Mouse (Mus musculus) lung, embryonic 15.5 days (tissue): ENCODE measurements at regions not wholly inside any gene's neighbourhood (a gene's known extent, or its start where the extent isn't known, plus 50 kb on each side); places are given as distances from the start of the nearest gene placed in this dataset.
A peak's percentile ranks its signal among the peaks of the same experiment; 100 is the strongest.

Experiments used
- ATAC-seq: fragments of 200-750 bp; cut with Nextera tagmentation; 2 replicates; pipeline ENCODE4 v1.8.0; 2017; ENCODE audit warnings: moderate number of reproducible peaks, borderline replicate concordance; ENCODE audit not compliant: low FRiP score, low TSS enrichment; ENCODE audit errors: extremely low read depth
- H3K27ac ChIP-seq: fragments of 300-500 bp; sonication (generic); 2 replicates; pipeline ENCODE4 v1.5.1; 2015; ENCODE audit warnings: moderate library complexity, mild to moderate bottlenecking, inconsistent platforms
- H3K27me3 ChIP-seq: fragments of 300-500 bp; sonication (generic); 2 replicates; pipeline ENCODE4 v1.6.1; 2015; ENCODE audit warnings: inconsistent platforms
- H3K36me3 ChIP-seq: fragments of 300-500 bp; sonication (generic); 2 replicates; pipeline ENCODE4 v1.6.1; 2015; ENCODE audit warnings: inconsistent platforms
- H3K4me1 ChIP-seq: fragments of 300-500 bp; sonication (generic); 2 replicates; pipeline ENCODE4 v1.6.1; 2015; ENCODE audit warnings: inconsistent platforms
- H3K4me2 ChIP-seq: fragments of 300-500 bp; sonication (generic); 2 replicates; pipeline ENCODE4 v1.6.1; 2015; ENCODE audit warnings: inconsistent platforms, mild to moderate bottlenecking, moderate library complexity
- H3K4me3 ChIP-seq: fragments of 300-500 bp; sonication (generic); 2 replicates; pipeline ENCODE4 v1.5.1; 2015; ENCODE audit warnings: mild to moderate bottlenecking, inconsistent platforms
- H3K9ac ChIP-seq: fragments of 300-500 bp; sonication (generic); 2 replicates; pipeline ENCODE4 v1.6.1; 2015; ENCODE audit warnings: inconsistent platforms
- H3K9me3 ChIP-seq: fragments of 300-500 bp; sonication (generic); 2 replicates; pipeline ENCODE4 v1.6.1; 2016; ENCODE audit warnings: inconsistent platforms
- WGBS: fragments of 180-500 bp; shearing (Covaris S2); methylation state at CpG from one replicate; pipeline ENCODE4 v1.1.7; 2015; 5-methylcytosine and 5-hydroxymethylcytosine counted together

GRCm38 (mm10) chr9:52371296-52371695 is 202.9 kb upstream of the Zc3h12c start:
- Histone ChIP-seq H3K36me3 (no peaks in the 10 kb centered on the region), H3K27ac (no peak overlapping the region), H3K9me3 (no peaks in the 10 kb centered on the region), H3K4me3 (no peak overlapping the region), H3K4me1 (no peaks in the 10 kb centered on the region), H3K27me3 (no peaks in the 10 kb centered on the region), H3K4me2 (no peak overlapping the region), H3K9ac (no peak overlapping the region)
- 90% methylated on average over 1 of the region's 1 CpGs for WGBS
- no peak for ATAC-seq

GRCm38 (mm10) chr9:52368911-52369310 is 200.5 kb upstream of the Zc3h12c start:
- no peaks in the 10 kb centered on the region for H3K27me3 ChIP-seq
- no peaks in the 10 kb centered on the region for H3K4me1 ChIP-seq
- H3K27ac ChIP-seq: no peak overlapping the region
- H3K4me2 ChIP-seq: no peak overlapping the region
- H3K36me3 ChIP-seq: no peaks in the 10 kb centered on the region
- no peak overlapping the region for H3K4me3 ChIP-seq
- H3K9me3 ChIP-seq: no peaks in the 10 kb centered on the region
- WGBS: 77% methylated on average over 9 of the region's 9 CpGs
- no peak overlapping the region for H3K9ac ChIP-seq
- no peak for ATAC-seq

GRCm38 (mm10) chr9:52368080-52368479 is 199.7 kb upstream of the Zc3h12c start:
- H3K27ac ChIP-seq: no peak overlapping the region
- H3K4me3 ChIP-seq: no peak overlapping the region
- H3K4me2 ChIP-seq: no peak overlapping the region
- H3K9me3 ChIP-seq: no peaks in the 10 kb centered on the region
- WGBS: 68% methylated on average over 3 of the region's 3 CpGs
- no peaks in the 10 kb centered on the region for H3K4me1 ChIP-seq
- no peaks in the 10 kb centered on the region for H3K36me3 ChIP-seq
- ATAC-seq: no peak
- H3K9ac ChIP-seq: no peak overlapping the region
- no peaks in the 10 kb centered on the region for H3K27me3 ChIP-seq

GRCm38 (mm10) chr9:52366046-52366445 is 197.7 kb upstream of the Zc3h12c start:
- Histone ChIP-seq H3K36me3 (no peaks in the 10 kb centered on the region), H3K9me3 (no peaks in the 10 kb centered on the region), H3K27me3 (no peaks in the 10 kb centered on the region), H3K4me3 (no peak overlapping the region), H3K4me1 (no peaks in the 10 kb centered on the region), H3K9ac (no peak overlapping the region), H3K27ac (no peak overlapping the region), H3K4me2 (no peak overlapping the region)
- no peak for ATAC-seq
- 61% methylated on average over 9 of the region's 9 CpGs for WGBS

GRCm38 (mm10) chr9:52361599-52361998 is 193.2 kb upstream of the Zc3h12c start:
- Histone ChIP-seq H3K36me3 (no peaks in the 10 kb centered on the region), H3K27ac (no peak overlapping the region), H3K9me3 (no peaks in the 10 kb centered on the region), H3K4me1 (no peaks in the 10 kb centered on the region), H3K4me2 (no peak overlapping the region), H3K9ac (no peak overlapping the region), H3K4me3 (no peak overlapping the region), H3K27me3 (no peaks in the 10 kb centered on the region)
- no peak for ATAC-seq
- 73% methylated on average over 2 of the region's 2 CpGs for WGBS

DNA sequence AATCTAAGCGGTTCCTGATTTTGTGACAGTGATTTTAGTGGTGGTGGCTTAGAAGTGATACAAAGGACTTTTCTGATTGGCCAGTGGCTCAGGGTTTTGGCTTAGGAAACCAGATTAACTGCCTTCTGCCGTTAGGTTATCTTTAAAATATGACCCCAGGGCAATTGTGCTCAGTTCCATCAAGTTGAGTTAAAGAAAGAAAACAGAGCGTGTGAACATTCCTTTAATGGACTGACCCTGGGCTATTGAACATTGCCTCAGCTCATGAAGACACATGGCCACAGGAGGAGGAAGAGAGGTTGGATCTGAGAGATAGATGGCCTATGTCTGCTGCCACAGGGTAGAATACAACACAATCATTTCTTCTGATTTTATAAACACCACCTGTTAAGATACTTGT is 191.0 kb upstream of the Zc3h12c start:
- H3K9ac ChIP-seq: no peak overlapping the region
- H3K27me3 ChIP-seq: no peaks in the 10 kb centered on the region
- H3K27ac ChIP-seq: no peak overlapping the region
- no peak for ATAC-seq
- no peak overlapping the region for H3K4me2 ChIP-seq
- WGBS: 60% methylated on average over 3 of the region's 3 CpGs
- H3K4me3 ChIP-seq: no peak overlapping the region
- H3K36me3 ChIP-seq: no peaks in the 10 kb centered on the region
- H3K9me3 ChIP-seq: no peaks in the 10 kb centered on the region
- no peaks in the 10 kb centered on the region; the same call in 1 of the 2 replicates for H3K4me1 ChIP-seq

- Histone ChIP-seq H3K36me3 (no peaks in the 10 kb centered on the region), H3K27me3 (no peaks in the 10 kb centered on the region), H3K9ac (no peak overlapping the region), H3K9me3 (no peaks in the 10 kb centered on the region), H3K4me1 (no peaks in the 10 kb centered on the region; the same call in 1 of the 2 replicates), H3K4me3 (no peak overlapping the region), H3K27ac (no peak overlapping the region), H3K4me2 (no peak overlapping the region)
- no peak; the same call in 1 of the 2 replicates for ATAC-seq
- WGBS: 47% methylated on average over 3 of the region's 3 CpGs
Observed at GRCm38 (mm10) chr9:52356549-52356948, 188.2 kb upstream of the Zc3h12c start.

GRCm38 (mm10) chr9:52355187-52355982 is 187.0 kb upstream of the Zc3h12c start:
- Histone ChIP-seq H3K4me2 (no peak overlapping the region), H3K9me3 (no peaks in the 10 kb centered on the region), H3K27me3 (no peaks in the 10 kb centered on the region), H3K36me3 (no peaks in the 10 kb centered on the region), H3K9ac (no peak overlapping the region), H3K4me3 (no peak overlapping the region), H3K27ac (no peak overlapping the region), H3K4me1 (no peaks in the 10 kb centered on the region; the same call in 1 of the 2 replicates)
- no peak for ATAC-seq
- 46% methylated on average over 10 of the region's 10 CpGs for WGBS

GRCm38 (mm10) chr9:52348536-52349527 is 180.5 kb upstream of the Zc3h12c start:
- Histone ChIP-seq H3K4me1 (no peaks in the 10 kb centered on the region), H3K36me3 (no peaks in the 10 kb centered on the region), H3K4me3 (no peak overlapping the region), H3K9me3 (no peaks in the 10 kb centered on the region), H3K27ac (no peak overlapping the region), H3K4me2 (no peak overlapping the region), H3K27me3 (no peaks in the 10 kb centered on the region), H3K9ac (no peak overlapping the region)
- no peak for ATAC-seq
- 82% methylated on average over 7 of the region's 7 CpGs for WGBS

DNA sequence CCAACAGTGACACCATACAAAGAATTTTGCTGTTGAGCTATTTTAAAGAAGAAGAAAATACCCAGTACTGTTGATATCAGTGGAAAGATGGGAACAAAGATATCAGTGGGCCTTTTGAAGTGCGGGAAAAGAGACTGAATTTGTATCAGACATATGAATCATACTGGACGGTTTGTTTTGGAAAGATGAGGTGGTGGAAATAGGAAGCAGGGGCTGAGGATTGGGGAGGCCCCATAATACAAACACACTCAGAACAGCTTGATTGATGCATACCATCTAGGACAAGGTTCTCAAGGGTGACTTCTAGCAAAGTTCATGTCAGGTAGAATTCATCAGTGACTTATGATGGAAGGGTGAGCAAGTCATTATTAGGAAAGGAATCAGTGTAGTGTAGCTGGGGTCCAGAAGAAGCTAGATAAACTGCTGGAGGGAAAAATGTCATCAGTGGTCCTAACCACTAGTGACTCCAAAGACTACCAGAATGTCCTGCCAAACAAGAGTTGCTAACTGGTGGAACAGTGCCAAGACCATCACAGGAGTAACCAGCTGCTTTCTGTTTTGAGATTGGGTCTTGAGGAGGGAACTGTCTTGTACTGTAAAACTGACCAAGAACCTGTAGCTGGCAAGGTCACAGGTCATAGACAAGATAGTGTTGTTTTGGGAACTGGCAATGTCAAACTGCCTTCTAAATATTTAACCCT is 176.0 kb upstream of the Zc3h12c start:
- Histone ChIP-seq H3K4me2 (no peak overlapping the region), H3K27me3 (no peaks in the 10 kb centered on the region), H3K4me1 (no peaks in the 10 kb centered on the region), H3K9me3 (no peaks in the 10 kb centered on the region), H3K27ac (no peak overlapping the region), H3K9ac (no peak overlapping the region), H3K4me3 (no peak overlapping the region), H3K36me3 (no peaks in the 10 kb centered on the region)
- WGBS: 23% methylated on average over 2 of the region's 2 CpGs
- ATAC-seq: peak; percentile 62; the same call in 1 of the 2 replicates

DNA sequence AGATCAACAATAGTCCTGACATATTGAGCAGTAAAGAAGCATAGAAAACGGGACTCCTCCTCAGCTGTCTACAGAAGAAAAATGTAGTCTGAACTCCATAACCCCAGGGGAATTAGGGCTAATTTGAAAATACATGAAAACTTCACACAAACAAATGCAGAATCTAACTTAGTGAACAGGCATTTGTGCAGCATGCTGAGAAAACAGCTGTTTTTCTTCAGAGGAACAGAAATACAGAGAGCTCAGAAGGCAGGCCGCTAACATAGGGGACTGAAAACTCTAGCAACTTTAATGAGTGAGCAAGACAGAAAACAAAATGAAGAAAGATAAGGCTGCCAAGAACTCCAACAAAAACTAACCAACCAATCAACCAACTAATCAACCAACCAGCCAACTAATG is 172.7 kb upstream of the Zc3h12c start:
- no peaks in the 10 kb centered on the region for H3K27me3 ChIP-seq
- H3K4me1 ChIP-seq: no peaks in the 10 kb centered on the region
- no peaks in the 10 kb centered on the region for H3K9me3 ChIP-seq
- H3K4me2 ChIP-seq: no peak overlapping the region
- H3K4me3 ChIP-seq: no peak overlapping the region
- no peak overlapping the region for H3K9ac ChIP-seq
- no peak for ATAC-seq
- H3K36me3 ChIP-seq: no peaks in the 10 kb centered on the region
- WGBS: 48% methylated on average over 2 of the region's 2 CpGs
- H3K27ac ChIP-seq: no peak overlapping the region
